Mouse (Mus musculus) MEL (cell line): ENCODE measurements around the gene Ppp1r12a. TPM values are rescaled to one million over a fixed set of nuclear protein-coding genes. Genes with fewer than 3 reads are reported as not detected.

ENCODE experiments used
- DNase-seq: peaks from one replicate; pipeline ENCODE4 v3.0.0; 2011; ENCODE audit warnings: low read depth, low spot score
- H3K27ac ChIP-seq: 2 replicates; pipeline ENCODE4 v1.5.1; 2012; ENCODE audit warnings: low read depth, mild to moderate bottlenecking, control low read depth, low read length, moderate library complexity; ENCODE audit not compliant: control insufficient read depth
- H3K27me3 ChIP-seq, 2 experiments: fragments of 150-350 bp in 1 of 2; sonication (generic) in 1 of 2; 2 replicates each; pipeline ENCODE4 v1.6.1; 2012; ENCODE audit warnings: low read length in 2 of 2, mild to moderate bottlenecking in 2 of 2, improper control_type of control experiment in 1 of 2, moderate library complexity in 1 of 2; ENCODE audit not compliant: insufficient read depth in 2 of 2, control insufficient read depth in 1 of 2
- H3K36me3 ChIP-seq, 2 experiments: 2 replicates each; pipeline ENCODE4 v1.6.1; 2012 to 2014; ENCODE audit warnings: low read length in 2 of 2, improper control_type of control experiment in 1 of 2, inconsistent platforms in 1 of 2, mild to moderate bottlenecking in 1 of 2; ENCODE audit not compliant: insufficient read depth in 2 of 2, control insufficient read depth in 1 of 2
- H3K4me1 ChIP-seq, 2 experiments: fragments of 150-350 bp in 1 of 2; sonication (generic) in 1 of 2; 2 replicates each; pipeline ENCODE4 v1.6.1; 2012; ENCODE audit warnings: low read length in 2 of 2, improper control_type of control experiment in 1 of 2, mild to moderate bottlenecking in 1 of 2; ENCODE audit not compliant: insufficient read depth in 2 of 2, control insufficient read depth in 1 of 2
- H3K4me3 ChIP-seq, 2 experiments: fragments of 150-350 bp in 1 of 2; sonication (generic) in 1 of 2; 2 replicates each; pipeline ENCODE4 v1.5.1; 2012; ENCODE audit warnings: low read depth in 2 of 2, low read length in 2 of 2, mild to moderate bottlenecking in 2 of 2, moderate library complexity in 2 of 2, control low read depth in 1 of 2, improper control_type of control experiment in 1 of 2; ENCODE audit not compliant: control insufficient read depth in 1 of 2, insufficient read depth in 1 of 2
- H3K79me2 ChIP-seq: 2 replicates; pipeline ENCODE4 v1.6.1; 2012; ENCODE audit warnings: mild to moderate bottlenecking, low read length, moderate library complexity; ENCODE audit not compliant: control insufficient read depth, poor library complexity, insufficient read depth
- H3K9ac ChIP-seq: 2 replicates; pipeline ENCODE4 v1.6.1; 2012; ENCODE audit warnings: low read depth, mild to moderate bottlenecking, control low read depth, low read length, moderate library complexity; ENCODE audit not compliant: control insufficient read depth, poor library complexity, severe bottlenecking
- H3K9me3 ChIP-seq: fragments of 150-350 bp; sonication (generic); replicated peaks from 2 replicates; pipeline ENCODE4 v1.6.1; 2012; ENCODE audit warnings: mild to moderate bottlenecking, low read length, improper control_type of control experiment, moderate library complexity; ENCODE audit not compliant: insufficient read depth
- CHD2 ChIP-seq: IDR thresholded peaks from 2 replicates; pipeline ENCODE4 v1.6.1; 2011; ENCODE audit warnings: low read length, improper control_type of control experiment
- EP300 ChIP-seq, 2 experiments: IDR thresholded peaks; 2 replicates each; pipeline ENCODE4 v1.6.1; 2011; ENCODE audit warnings: improper control_type of control experiment in 2 of 2, low read length in 2 of 2, low read depth in 1 of 2, mild to moderate bottlenecking in 1 of 2
- GATA1 ChIP-seq: IDR thresholded peaks from 2 replicates; pipeline ENCODE4 v1.6.1; 2011; ENCODE audit warnings: low read depth, low read length, improper control_type of control experiment
- HCFC1 ChIP-seq: IDR thresholded peaks from 2 replicates; pipeline ENCODE4 v1.6.1; 2012; ENCODE audit warnings: low read depth, mild to moderate bottlenecking, inconsistent platforms, low read length, improper control_type of control experiment, moderate library complexity
- JUND ChIP-seq: IDR thresholded peaks from 2 replicates; pipeline ENCODE4 v1.6.1; 2011; ENCODE audit warnings: low read depth, mild to moderate bottlenecking, improper control_type of control experiment, low read length
- KAT2A ChIP-seq: conservative IDR thresholded peaks from 2 replicates; pipeline ENCODE4 v1.6.1; 2012; ENCODE audit warnings: low read depth, low read length, improper control_type of control experiment, inconsistent platforms
- MXI1 ChIP-seq: IDR thresholded peaks from 2 replicates; pipeline ENCODE4 v1.6.1; 2011; ENCODE audit warnings: mild to moderate bottlenecking, low read depth, low read length, improper control_type of control experiment
- MYB ChIP-seq: IDR thresholded peaks from 2 replicates; pipeline ENCODE4 v1.6.1; 2011; ENCODE audit warnings: mild to moderate bottlenecking, low read depth, low read length, improper control_type of control experiment
- NELFE ChIP-seq: IDR thresholded peaks from 2 replicates; pipeline ENCODE4 v1.6.1; 2011; ENCODE audit warnings: low read depth, low read length, improper control_type of control experiment
- RCOR1 ChIP-seq: IDR thresholded peaks from 2 replicates; pipeline ENCODE4 v1.6.1; 2012; ENCODE audit warnings: low read depth, mild to moderate bottlenecking, inconsistent platforms, low read length, improper control_type of control experiment
- SMC3 ChIP-seq: IDR thresholded peaks from 2 replicates; pipeline ENCODE4 v1.6.1; 2011; ENCODE audit warnings: low read depth, low read length, improper control_type of control experiment
- TAL1 ChIP-seq: IDR thresholded peaks from 2 replicates; pipeline ENCODE4 v1.6.1; 2012; ENCODE audit warnings: mild to moderate bottlenecking, inconsistent platforms, low read length, moderate library complexity, mixed read lengths
- TCF12 ChIP-seq: IDR thresholded peaks from 2 replicates; pipeline ENCODE4 v1.6.1; 2014; ENCODE audit warnings: low read depth, mild to moderate bottlenecking, inconsistent platforms, low read length, improper control_type of control experiment, moderate library complexity
- ZC3H11A ChIP-seq: IDR thresholded peaks from 2 replicates; pipeline ENCODE4 v1.6.1; 2012; ENCODE audit warnings: low read depth, mild to moderate bottlenecking, inconsistent platforms, low read length, improper control_type of control experiment
- ZMIZ1 ChIP-seq: IDR thresholded peaks from 2 replicates; pipeline ENCODE4 v1.6.1; 2012; ENCODE audit warnings: low read depth, mild to moderate bottlenecking, inconsistent platforms, low read length, improper control_type of control experiment, moderate library complexity
- polyA plus RNA-seq, 2 experiments: library from polyadenylated mRNA; stranded (reverse) in 1 of 2; unstranded in 1 of 2; fragments of >175 nt in 1 of 2; fragments of >200 nt in 1 of 2; gene quantifications; 2 replicates each; pipeline versions ENCODE4 v1.2.1 to v1.2.4; 2012; ENCODE audit warnings: low replicate concordance in 2 of 2, low read depth in 1 of 2; ENCODE audit not compliant: insufficient read length in 2 of 2, insufficient read depth in 1 of 2, missing spikeins in 1 of 2
- total RNA-seq: library from RNA; depleted of rRNA; stranded (reverse); fragments of 300-350 nt; gene quantifications from 2 replicates; pipeline ENCODE4 v1.2.3, GENCODE M21; 2012

Ppp1r12a gene
- total and polyA plus RNA-seq, 3 experiments = 46.5 to 86.6 (median 59.1) TPM

DNA sequence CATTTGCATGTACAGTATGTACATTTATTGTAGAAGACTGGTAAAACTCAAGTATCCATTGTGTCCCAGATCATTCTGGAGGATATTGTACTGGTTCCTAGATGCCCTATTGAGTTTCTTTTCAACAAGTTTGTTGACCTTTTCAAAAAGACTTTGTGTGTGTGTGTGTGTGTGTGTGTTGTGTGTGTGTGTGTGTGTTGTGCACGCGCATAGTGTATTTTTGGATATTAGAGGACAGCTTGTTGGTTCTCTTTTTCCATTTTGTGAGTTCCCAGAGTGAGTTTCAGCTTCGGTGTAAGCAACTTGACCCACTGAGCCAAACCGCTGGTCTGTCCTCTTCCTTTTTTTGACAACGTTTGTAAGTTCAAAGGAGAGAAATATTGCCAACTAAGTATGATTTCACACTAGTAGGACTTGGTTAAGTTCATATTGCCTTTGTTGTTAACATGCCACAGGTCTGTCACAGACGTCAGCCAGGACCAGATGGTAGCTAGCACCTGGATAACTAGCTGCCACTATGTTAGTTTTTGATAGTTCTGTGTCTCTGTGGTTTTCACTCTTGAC, 16.4 kb downstream of the Ppp1r12a start:
- H3K4me3 ChIP-seq = no peak overlapping the region
- peaks cover 0 to 63% of the 10 kb centered on the region in 2 experiments; a peak in 3 of 4 replicates for H3K36me3 ChIP-seq
- no peaks in the 10 kb centered on the region for H3K27me3 ChIP-seq
- TF ChIP-seq TAL1 (peak; percentile 22; the same call in 1 of the 2 replicates), HCFC1 (no peak)
- DNase-seq = peak; percentile 27
- peaks cover 65% of the 10 kb centered on the region for H3K79me2 ChIP-seq
- peaks cover 34 to 42% of the 10 kb centered on the region in 2 experiments for H3K4me1 ChIP-seq
- no peaks in the 10 kb centered on the region for H3K9me3 ChIP-seq
- peak overlapping the region; percentile 19 for H3K27ac ChIP-seq
- H3K9ac ChIP-seq = no peak overlapping the region

DNA sequence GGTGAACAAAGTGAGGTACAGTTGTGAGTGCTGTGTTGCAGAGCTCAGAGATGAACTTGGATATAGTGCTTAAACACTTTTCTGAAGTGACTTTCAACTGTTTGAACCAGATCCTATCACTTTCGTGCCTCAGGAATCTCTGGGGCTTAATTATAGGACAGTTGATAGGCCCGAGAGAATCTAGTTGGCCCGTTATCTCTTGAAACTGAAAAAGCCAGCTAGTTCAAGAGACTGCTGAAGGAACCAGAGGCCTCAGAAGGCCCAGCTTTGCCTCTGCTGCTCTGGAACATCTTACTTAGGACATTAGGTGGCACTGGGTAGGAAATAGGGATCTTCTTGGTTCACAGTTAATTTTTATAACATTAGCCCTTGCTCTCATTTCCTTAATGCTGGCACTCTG, 17.4 kb downstream of the Ppp1r12a start:
- H3K4me1 ChIP-seq = peaks cover 30 to 33% of the 10 kb centered on the region in 2 experiments
- no peak for TF ChIP-seq RCOR1
- no peak for TF ChIP-seq TCF12
- TF ChIP-seq MYB = no peak
- TF ChIP-seq EP300 (IDR thresholded peaks at IDR 0.05; ENCODE audit: low read depth in 1 of 2, low read length in 2 of 2) = peak; percentile 14 to 19; a peak in 1 of 4 replicates
- TF ChIP-seq GATA1 = peak; percentile 54; the same call in 1 of the 2 replicates
- no peak for TF ChIP-seq SMC3

DNA sequence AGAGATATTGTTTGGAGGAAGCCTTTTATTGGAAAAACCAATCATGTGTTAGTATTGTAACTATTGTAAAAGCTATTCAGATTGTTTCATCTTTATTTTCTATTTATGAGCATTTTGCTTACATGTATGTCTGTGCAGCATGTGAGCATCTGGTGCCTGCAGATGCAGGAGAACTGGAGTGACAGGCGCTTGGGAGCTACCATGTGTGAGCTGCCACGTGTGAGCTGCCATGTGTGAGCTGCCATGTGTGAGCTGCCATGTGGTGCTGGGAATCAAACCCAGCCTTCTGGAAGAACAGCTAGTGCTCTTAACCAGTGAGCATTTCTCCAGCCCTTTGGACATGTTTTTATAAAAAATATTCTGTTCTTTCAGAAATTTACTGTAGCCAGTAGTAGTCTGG, 18.3 kb downstream of the Ppp1r12a start:
- Histone ChIP-seq H3K79me2 (peaks cover 61% of the 10 kb centered on the region), H3K9me3 (no peaks in the 10 kb centered on the region), H3K4me3 (no peak overlapping the region; a peak in 1 of 4 replicates), H3K4me1 (peaks cover 26 to 28% of the 10 kb centered on the region in 2 experiments), H3K36me3 (peaks cover 0 to 47% of the 10 kb centered on the region in 2 experiments; a peak in 3 of 4 replicates), H3K27ac (no peak overlapping the region), H3K9ac (no peak overlapping the region), H3K27me3 (no peaks in the 10 kb centered on the region)
- no peak for TF ChIP-seq CHD2
- TF ChIP-seq NELFE = no peak
- no peak for TF ChIP-seq JUND
- TF ChIP-seq SMC3 = no peak
- TF ChIP-seq MXI1 = peak; percentile 56; the same call in 1 of the 2 replicates
- TF ChIP-seq ZMIZ1 = no peak
- TF ChIP-seq KAT2A = no peak
- no peak for TF ChIP-seq ZC3H11A
- no peak for DNase-seq

More for the DNA sequence above, 17.4 kb downstream of the Ppp1r12a start:
- Histone ChIP-seq H3K36me3 (peaks cover 0 to 55% of the 10 kb centered on the region in 2 experiments; a peak in 3 of 4 replicates), H3K27ac (peak overlapping the region; percentile 52), H3K4me3 (peak overlapping the region in 1 of 2 experiments; percentile 25; a peak in 1 of 4 replicates), H3K9me3 (no peaks in the 10 kb centered on the region), H3K9ac (0 out of 2 replicates have a peak overlapping the region, but pooled peaks have one; percentile 37), H3K79me2 (peaks cover 63% of the 10 kb centered on the region), H3K27me3 (no peaks in the 10 kb centered on the region)
- peak; percentile 65 for DNase-seq
